Mouse (Mus musculus) embryonic fibroblast, embryonic 13.5 days (primary cell): ENCODE measurements around the gene Fmnl2.

ENCODE experiments used
- CTCF ChIP-seq: IDR thresholded peaks from 2 replicates; pipeline ENCODE4 v1.5.1; 2011; ENCODE audit warnings: mild to moderate bottlenecking, control low read depth, low read length, moderate library complexity, borderline replicate concordance; ENCODE audit not compliant: insufficient read depth
- POLR2A ChIP-seq: IDR thresholded peaks from 2 replicates; pipeline ENCODE4 v1.6.1; 2011; ENCODE audit warnings: low read depth, mild to moderate bottlenecking, control low read depth, low read length, moderate library complexity

DNA sequence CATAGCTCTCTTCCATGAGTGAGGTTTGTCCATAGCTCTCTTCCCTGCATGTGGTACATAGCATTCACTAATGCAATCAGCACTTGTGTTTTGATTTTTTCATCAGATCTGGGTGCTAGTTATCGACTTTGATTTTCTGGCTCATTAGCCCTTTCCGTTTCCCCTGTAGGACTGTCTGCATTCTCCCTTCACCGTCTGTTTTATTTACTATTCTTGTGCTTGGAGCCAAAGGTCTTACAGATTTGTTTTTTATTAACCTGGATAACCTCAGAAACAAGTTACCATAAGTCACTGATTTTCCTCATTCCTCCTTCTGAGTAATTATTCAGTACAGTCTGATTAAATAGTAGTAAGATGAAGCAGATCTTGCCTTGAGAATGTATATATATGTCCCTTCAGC lies 44.8 kb downstream of the Fmnl2 start:
- no peak for TF ChIP-seq CTCF
- TF ChIP-seq POLR2A = no peak
